Mouse (Mus musculus): ENCODE data around the gene Mettl5. TPM values are rescaled to one million over a fixed set of nuclear protein-coding genes. Genes with fewer than 3 reads are reported as not detected.
A peak's percentile ranks its signal among the peaks of the same experiment; 100 is the strongest.
"Not testable (repeated sequence)": the region's sequence is repeated elsewhere in the genome, so short reads cannot be mapped to it uniquely, and the experiment has no call there.

Mettl5 gene
- total RNA-seq (2021) = 10 to 100 TPM; 22.6 to 28.9 TPM
- long read RNA-seq, experiment 1, transcript Mettl5-201 (7 exons, 968 nt) = major isoform, 22 of 32 reads
- long read RNA-seq, experiment 1, partial matches to known transcripts = 3 of 32 reads
- long read RNA-seq, experiment 1, other reads (novel, unspliced or antisense) = 4 of 32 reads
- long read RNA-seq, experiment 2, transcript Mettl5-201 (7 exons, 968 nt) = major isoform, 14 of 20 reads
- long read RNA-seq, experiment 2, partial matches to known transcripts = 0 of 20 reads
- long read RNA-seq, experiment 2, other reads (novel, unspliced or antisense) = 2 of 20 reads

DNA sequence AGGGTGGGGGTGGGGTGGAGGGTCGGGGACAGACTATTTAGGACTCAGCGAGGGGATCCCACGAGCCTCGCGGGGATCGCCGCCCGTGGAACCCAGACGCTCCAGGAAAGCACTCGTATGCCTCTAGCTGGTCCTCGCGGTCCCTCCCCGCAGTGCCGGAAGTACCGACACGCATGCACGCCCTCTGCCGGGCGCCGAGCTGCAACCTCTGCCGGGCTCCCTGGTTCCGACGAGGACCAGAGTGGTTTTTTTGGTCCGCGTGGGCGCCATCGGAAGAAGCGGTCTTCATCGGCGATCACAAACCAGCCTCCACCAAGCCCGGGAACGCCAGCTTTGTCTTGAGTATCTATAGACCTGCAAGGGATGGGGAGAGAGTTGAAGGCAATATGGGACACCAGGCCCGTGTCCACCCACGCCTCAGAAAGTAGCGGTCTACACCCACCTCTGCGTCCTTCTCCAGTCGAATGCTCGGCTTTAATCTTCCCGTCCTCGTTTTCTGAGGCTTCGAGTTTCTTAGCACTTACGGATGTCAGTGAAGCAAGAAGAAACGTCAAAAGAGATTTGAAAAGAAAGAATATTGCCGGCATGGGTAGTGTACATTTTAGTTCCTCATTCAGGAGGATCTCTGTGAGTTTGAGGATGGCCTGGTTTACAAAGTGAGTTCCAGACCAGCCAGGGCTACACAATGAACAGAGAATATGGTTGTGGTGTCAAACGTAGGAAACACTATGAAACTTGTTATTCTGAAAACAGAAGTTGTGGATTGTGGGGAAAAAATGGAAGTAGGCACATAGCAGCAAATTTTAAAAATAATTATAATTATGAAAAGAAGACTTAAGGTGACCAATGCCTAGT, at the start of gene Mettl5:
Gene Mettl5 (minus strand): TSS at position 165 of the 855 bp plus-strand sequence.
- peak; percentile 94 for DNase-seq

DNA sequence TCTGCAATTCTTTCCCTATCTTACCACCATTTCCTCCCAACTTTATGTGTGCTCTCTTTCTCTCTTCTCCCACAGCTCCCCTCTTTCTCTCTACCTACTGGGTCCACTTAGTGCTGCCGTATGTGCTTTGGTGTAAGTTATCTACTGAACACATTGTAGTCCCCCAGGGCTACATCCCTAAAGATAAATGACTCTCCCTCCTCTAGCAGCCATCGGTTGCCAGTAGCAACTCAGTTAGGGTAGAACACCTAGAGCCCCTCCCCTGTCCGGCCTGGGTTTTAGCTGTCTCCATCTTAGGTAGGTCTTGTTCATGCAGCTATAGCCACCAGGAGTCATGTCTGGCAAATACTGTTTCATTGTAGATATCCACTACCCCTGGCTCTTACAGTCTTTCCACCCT, 39.5 kb upstream of the Mettl5 start:
- DNase-seq = no peak

DNA sequence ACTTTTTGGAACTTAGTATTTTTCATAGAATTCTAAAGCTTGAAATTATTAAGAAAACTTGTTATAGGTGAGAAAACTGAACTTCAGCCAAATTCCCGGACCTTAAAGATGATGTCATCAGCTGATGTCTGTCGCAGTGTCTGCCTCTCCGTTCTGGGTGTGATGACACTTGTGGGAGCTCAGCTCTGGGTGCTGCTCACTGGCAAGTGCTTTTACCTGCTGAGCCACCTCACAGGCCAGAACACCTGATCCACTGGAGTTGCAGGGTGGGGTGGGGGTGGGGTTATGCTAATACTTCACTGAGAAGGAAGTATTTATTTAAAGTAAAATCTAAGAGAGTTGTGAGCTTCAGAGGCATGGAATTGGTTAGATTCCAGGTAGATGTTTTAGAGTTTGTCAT, 31.9 kb upstream of the Mettl5 start:
- no peak for DNase-seq

DNA sequence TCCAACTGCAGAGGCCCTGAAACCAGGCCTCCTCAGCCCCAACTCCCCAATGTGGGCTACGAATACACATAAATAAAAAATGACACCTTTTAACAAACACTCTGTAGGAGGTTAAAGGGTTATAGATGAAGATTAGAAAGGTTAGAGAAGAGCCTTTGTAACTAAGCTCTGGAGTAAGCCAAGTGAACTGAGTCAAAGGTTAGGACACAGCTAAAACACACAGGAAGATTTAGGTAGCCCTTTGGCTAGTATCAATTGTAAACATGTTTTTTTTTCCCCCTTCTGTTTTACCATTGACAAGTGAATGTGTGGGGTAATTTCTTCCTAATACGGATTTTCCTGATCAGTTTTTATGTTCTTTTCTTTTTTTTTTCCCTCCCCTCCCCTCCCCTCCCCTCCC, 27.4 kb upstream of the Mettl5 start:
- no peak for DNase-seq

DNA sequence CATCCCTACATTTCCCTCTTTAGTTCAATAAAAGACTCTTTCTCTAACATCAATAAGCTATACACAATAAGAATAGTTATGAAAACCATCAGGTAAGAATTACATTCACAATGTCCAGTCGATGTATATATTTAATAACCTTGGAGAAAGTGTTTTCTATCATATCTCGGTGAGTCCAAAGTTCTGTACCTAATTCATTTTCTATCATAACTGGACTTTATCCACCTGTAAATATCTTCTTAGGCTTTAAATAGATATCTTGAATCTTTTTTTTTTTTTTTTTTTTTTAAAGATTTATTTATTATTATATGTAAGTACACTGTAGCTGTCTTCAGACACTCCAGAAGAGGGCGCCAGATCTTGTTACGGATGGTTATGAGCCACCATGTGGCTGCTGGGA, 22.0 kb upstream of the Mettl5 start:
- not testable (repeated sequence) for DNase-seq

DNA sequence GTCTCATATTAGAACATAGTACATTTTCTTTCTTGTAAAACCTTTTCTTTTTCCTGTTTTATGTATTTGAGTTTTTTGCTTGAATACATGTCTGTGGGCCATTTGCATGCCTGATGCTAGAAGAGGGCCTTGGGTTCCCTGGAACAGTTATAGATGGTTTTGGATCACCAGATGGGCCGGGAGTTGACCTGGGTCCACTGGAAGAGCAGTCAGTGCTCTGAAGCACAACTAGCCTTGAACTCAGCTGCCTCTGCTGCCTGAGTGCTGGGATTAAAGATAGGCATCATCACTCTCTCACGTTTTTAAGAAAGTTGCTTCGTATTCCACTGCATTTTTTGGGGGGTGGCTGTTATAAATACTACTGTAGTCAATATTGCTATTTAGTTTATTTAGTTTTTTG, 18.1 kb upstream of the Mettl5 start:
- DNase-seq = no peak

DNA sequence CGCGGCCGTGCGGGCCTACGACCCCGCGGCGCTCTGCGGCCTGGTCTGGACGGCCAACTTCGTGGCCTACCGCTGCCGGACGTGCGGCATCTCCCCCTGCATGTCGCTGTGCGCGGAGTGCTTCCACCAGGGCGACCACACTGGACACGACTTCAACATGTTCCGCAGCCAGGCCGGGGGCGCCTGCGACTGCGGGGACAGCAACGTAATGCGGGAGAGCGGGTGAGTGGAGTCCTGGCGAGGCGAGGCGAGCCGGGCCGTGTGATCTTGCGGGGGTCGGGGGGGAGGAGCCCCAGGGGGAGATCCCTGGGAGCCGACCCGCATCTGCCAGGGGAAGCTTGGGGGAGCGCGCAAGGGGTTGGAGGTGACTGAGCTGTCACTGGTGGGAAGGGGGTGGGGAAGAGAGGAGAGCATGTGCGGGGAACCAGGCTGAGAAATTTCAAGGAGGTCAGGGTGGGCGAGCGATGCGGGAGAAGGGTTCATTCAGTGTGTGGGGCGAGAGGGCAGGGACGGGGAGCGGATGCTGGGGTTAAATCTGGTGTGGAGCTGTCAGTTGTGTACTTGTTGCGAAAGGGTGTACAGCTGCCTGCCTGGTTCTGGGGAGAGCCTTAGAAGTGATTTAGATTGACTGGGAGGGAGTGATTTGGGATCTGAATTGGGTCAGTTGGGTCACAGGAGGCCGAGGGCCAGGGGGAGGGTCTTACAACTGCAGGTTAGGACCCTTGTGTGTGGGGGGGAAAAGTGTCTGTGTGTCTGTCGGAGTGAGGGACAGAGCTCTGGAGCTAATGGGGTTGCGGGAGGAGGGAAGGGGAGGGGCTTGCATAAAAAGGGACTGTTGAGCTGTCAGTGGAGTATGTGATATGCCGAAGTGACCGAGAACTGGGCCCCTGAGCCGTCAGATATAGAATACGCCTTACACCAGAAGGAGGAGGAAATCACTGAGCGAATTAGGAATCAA, 12.5 kb upstream of the Mettl5 start:
- peak; percentile 75 for DNase-seq

DNA sequence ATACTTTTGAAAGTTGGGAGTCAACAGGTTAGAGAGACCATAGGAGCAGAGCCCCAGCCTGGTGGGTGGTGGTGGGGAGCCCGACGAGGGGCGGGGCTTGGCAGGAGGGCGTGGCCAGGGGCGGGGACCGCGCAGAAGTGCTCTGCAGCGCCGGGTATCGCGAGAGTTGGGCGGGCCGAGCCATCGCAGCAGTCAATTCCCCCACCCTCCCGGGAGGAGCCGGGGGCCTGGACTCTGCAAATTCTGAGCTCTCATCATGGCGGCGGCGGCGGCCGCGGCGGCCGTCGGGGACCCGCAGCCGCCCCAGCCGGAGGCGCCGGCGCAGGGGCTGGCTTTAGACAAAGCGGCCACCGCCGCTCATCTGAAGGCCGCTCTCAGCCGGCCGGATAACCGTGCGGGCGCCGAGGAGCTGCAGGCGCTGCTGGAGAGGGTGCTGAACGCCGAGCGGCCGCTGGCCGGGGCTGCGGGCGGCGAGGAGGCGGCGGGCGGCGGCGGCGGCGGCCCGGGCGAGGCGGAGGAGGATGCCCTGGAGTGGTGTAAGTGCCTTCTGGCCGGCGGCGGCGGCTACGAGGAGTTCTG, 11.7 kb upstream of the Mettl5 start, which contains the start of gene Ubr3:
Gene Ubr3 (plus strand): TSS at position 208 of the 579 bp plus-strand sequence.
- DNase-seq = peak; percentile 100

DNA sequence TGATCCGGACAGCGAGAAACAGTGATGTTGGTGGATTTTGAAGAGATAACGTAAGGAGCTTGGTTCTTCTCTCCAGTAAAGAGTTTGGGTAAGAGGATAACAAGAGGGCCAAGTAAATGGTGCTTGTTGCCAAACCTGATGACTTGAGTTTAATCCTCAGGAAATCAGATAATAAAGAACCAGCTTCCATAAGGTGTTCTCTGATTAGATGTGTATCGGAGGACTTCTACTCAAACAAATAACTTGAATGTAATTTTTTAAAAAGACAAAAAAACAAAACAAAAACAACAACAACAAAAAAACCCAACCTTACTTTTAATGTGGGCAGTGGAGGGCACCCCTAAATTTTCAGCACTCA, 10.8 kb upstream of the Mettl5 start:
- DNase-seq = no peak

DNA sequence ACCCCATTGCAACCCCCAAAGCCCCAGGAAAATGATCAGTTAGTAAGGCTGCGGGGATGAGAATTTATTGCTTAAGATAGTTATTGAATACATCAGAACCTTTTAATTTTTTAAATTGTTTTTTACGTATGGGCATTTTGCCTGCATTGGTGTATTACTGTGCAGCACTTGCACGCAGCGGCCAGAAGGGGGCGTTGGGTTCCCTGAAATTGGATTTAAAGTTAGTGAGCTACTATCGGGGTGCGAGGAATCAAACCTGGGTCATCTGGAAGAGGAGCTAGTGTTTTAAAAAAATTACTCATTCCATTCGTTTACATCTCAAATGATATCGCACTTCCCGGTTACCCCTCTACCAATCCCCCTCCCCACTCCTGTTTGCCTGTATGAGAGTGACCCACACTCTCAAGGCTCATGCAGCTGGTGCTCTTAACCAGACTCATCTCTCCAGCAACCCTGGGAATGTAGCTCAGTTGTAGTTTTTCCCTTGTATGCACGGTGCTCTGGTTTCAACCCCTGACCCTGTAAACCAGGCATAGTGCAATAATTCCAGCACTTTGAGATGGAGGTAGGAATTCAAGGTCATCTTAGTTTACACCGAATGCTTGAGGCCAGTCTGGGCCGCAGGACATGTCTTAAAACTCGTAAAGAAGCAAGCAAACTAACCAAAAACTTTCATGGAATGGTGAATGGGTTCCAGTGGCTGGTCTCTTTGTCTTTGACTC, 10.2 kb upstream of the Mettl5 start:
- DNase-seq = no peak

DNA sequence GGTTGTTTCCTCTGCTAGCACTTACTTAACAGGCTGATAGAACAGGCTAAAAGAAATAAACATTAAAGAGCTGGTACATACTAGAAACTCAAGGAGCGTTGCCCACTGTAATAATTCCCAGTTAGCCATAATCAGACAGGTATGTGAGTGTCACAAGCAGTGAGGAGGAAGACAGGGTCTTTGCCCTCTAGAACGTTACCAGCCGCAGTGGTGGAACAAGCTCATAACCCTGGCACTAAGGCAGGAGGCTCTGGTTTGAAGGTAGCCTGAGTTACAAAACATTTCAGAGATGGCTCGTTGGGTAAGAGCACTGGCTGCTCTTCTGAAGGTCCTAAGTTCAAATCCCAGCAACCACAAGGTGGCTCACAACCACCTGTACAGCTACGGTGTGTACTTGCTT, 8.5 kb upstream of the Mettl5 start:
- DNase-seq = no peak

DNA sequence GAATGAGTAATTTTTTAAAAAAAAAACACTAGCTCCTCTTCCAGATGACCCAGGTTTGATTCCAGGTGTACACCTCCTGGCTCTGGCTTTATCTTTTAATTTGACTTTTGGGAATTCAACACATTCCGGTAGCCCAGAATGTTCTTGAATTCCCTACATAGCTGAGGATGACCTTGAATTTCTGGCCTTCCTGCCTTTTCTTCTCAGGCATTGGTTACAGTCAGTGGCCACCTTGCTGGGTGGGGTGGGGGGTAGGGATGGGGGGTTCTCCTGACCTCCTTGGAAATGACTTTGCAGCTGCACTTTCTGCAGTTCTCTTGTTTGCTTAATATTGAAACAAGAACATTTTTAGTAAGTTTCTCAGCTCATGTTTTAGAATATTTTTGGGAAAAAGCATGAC, 7.7 kb upstream of the Mettl5 start:
- DNase-seq = no peak

DNA sequence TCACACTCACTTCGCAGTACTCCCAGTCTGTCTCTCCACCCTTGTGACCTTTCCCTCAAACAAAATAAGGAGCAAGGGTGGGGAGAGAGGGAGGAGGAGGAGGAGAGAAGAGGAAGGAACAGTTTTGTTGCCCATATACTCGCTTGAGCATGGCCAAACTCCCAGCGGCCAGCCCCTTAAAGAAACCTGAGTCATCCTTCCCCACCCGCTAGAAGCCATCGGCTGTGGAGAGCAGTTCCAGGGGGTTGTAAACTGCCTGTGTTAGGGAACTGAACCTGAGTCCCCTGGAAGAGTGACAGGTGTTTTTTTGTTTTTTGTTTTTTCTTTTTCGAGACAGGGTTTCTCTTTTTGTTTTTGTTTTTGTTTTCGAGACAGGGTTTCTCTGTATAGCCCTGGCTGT, 5.4 kb upstream of the Mettl5 start:
- DNase-seq = no peak

DNA sequence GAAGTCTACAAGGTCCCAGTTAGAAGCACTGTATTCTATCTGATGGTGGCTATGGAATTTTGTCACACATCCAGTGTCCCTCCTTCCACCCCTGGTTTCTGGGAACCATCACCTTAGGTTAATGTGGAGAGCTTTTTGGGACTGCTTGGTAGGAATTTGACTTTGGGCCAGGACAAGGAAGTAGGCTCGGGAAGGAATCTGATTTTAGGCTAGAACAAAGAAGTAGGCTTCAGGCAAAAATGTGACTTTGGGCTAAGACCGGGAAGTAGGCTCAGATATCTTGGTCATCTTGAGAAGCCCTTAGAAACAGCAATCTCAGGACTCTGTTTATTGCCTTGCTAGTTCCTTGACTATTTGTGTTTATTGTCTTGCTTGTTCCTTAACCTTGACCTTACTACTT, 3.5 kb upstream of the Mettl5 start:
- DNase-seq = no peak

DNA sequence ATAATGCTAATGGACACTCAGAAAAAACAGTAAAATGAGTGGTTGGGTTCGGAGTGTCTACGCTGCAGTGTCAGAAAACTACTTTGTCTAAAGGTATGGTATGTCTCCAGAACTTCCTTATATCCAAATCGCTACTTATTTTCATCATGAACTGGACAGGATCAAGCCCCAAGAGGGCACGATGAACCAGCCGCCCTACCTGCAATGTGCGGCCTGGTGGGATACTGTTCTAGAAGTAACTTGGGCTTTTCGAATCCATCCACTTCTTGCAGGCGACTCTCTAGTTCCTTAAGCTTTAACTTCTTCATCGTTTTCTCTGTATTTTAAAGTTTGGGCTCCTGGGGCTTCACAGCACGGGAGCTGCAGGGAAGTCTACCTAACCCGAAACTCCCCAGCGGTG, 365 bp downstream of the Mettl5 start:
- DNase-seq = no peak

DNA sequence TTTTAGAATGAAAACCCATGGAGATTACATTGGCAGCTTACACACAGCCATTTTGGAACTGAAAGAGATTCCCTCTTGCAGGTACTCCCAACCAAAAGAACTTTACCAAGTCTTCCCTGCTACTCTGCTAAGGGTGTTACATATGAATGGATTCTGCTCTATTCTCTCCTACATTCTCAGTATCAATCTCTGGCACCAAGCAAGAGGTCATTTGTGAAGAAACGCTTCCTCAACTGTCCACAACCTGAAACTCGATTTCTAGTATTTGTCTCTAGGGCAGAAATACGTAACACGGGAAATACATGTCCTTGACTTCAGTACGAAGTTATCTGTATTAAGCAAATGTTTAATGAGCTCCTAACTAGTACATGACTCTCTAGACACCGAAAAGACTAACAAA, 834 bp downstream of the Mettl5 start:
- no peak for DNase-seq

DNA sequence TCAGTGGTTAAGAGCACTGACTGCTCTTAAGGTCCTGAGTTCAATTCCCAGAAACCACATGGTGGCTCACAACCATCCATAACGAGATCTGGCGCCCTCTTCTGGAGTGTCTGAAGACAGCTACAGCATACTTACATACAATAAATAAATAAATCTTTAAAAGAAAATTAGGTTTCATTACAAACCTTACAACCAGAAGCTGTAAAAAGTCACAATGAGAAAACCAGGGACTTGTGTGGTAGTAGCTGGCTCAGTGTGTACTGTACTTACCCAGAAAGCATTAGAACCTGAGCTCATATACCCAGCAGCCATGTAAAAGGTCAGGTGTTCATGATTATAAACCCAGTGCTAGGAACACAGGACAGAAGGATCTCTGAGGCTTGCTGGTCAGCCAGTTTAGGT, 1.4 kb downstream of the Mettl5 start:
- no peak for DNase-seq

DNA sequence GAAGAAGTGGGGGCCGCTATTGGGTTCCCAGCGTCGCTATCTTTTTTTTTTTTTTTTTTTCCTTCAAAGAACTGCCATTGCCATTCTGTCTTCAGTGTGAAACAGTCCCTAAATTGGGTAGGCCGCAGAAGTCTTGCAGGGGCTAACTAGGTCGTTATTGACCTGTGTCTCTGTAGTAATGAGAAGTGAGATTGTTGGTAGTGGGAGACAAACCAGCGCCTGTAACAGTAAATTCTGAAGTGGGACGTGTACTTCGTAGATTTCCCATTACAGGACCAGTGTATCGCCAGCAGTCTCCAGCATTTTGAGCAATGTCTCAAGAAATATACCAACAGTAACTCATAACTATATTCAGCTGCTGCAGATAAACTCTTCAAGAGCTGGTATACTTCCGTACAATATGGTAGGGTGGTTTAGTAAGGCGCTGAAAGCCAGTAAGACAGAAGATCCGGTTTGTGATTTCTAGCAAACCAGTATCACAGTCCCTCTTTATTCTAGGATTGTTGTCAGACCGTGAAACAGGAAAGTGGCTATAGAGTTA, 23.2 kb downstream of the Mettl5 start:
- no peak for DNase-seq

DNA sequence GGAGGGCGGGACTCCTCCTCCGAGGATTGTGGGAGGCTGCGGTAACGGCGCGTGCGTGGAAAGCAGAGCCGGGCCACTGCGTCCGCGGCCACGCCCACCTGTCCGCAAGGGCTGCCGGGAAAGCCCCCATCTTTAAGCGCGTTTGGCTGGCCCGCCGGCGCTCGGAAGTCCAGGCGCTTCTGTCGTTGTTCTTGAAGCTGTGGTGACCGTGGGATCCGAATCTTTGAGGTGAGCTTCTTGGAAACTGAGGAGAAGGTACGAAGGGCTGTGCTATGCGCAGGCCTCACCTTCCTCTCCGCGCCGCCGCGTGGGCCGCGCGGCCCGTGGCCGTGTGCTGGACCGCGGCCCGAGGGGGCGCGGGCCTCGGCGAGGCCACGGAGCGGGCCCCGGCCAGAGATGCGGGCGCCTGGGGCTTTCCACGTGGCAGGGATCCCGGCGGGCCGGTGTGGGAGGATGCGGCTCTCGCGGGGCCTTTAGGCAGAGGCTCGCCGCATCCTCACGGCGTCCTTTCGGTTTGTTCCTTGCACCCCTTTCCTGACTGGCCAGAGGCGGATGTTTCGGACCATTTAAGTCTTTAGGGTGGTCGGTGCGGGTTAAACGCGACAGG, 23.8 kb downstream of the Mettl5 start, which contains the start of gene Ssb:
Gene Ssb (plus strand): TSS at position 78 of the 607 bp plus-strand sequence.
- peak; percentile 96 for DNase-seq

DNA sequence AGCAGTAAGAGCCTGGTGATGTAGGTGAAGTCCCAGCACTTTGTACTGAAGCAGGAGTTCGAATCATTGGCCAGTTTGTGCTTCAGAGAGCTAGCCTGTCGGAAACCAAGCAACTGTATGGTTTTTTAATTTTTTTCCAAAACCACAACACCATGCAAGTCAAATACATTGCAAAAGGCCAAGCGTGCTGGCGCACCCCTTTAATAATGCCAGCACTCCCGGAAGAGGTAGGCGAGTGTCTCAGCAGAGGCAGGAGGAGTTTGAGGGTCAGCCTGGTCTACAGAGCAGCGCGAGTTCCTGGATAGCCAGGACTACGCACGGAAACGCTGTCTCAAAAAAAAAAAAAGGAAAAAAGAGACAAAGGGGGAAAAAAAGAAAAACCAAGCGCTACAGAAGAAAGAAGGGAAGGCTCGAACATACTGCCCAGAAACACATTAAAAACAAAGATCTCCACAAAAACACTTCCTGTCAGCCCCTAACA, 24.4 kb downstream of the Mettl5 start:
- DNase-seq = peak; percentile 44
